Mouse (Mus musculus) embryo, embryonic 11.5 days (tissue): ENCODE results near the gene Slc39a11.

Experiments used
- DNase-seq: peaks from one replicate; pipeline ENCODE4 v3.0.0-alpha.2; 2012; ENCODE audit warnings: low read depth, low spot score

Gene Slc39a11

DNA sequence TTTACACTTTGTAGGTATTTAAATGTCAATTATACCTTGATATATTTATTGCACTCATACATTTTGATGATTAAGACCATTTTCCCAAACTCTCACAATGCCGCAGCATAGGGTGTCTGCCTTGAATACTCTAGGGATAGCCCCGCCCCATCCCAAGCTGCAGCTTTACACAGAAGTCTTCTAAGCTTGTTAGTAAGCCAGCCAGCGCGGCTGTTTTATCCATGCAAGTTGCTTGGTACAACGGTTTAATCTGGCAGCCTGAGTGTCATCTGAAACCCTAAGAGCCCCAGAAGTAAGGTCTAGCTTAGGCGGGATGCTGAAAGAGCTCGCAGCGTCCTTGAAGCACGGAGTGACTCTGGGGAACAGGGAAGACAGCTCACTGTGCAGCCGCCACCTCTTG lies 238.1 kb downstream of the Slc39a11 start:
- no peak for DNase-seq

DNA sequence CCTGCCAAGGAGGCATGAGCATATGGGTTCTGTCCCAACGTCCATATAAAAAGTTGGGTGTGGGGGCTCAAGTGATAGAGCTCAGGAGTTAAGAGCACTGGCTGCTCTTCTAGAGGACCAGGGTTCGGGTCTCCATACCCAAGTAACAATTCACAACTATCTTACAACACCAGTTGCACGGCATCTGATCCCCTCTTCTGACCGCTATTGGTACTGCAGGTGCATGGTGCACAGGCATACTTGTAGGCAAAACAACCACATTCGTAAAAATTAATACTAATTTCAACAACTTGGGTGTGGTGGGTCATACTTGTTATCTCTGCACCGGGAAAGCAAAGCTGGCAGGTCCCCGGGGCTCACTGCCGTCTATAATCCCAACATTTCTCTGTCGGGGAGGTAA lies 240.8 kb downstream of the Slc39a11 start:
- DNase-seq, result no peak

DNA sequence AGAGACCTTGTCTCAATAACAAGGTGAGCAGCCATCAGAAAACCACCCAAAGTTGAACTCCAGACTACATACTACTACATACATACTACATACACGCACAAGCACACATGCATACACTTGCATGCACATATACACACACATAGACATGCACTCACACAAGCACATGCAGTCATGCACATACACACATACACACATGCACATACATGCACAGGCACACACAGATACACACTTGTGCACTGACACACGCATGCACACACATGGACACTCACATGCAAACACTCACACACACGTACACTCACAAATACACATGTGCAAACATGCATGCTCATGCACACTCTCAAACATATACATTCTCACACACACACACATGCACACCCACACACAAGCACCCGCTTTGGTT lies 242.4 kb downstream of the Slc39a11 start:
- no peak for DNase-seq

DNA sequence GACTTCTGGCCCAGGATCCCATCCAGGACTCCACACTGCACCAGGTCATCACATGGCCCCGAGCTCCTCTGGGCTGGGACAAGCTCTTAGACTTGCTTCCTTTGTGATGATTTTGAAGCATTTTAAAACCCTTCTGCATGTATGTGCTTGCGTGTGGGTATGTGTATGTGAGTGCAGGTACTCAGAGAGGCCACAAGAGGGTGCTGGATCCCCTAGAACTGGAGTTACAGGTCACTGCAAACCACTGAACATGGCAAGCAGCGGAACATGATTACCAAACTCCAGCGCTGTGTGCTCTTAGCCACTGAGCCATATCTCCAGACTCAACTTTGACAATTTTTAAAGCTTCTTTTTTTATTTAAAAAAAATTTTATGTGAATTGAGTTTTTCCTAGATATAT lies 249.0 kb downstream of the Slc39a11 start:
- DNase-seq, result no peak

DNA sequence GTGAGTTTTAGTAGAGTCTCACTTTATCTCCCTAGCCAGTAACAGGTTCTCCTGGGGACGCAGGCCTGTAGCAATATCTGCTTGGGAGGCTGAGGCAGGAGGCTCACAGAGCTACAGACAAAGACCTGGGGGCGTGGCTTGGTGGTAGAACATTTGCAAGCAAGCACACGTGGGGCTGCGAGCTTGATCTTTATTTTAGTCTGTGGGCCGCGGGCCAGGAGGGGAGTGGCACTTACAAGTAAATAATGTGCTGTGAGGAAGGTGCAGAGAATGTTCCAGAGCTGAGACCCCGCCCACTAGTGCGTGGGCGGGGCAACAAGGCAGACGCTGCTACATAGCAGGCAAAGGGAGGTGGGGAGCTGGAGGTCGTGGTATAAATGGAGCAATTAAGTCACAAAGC lies 250.3 kb downstream of the Slc39a11 start:
- no peak for DNase-seq

DNA sequence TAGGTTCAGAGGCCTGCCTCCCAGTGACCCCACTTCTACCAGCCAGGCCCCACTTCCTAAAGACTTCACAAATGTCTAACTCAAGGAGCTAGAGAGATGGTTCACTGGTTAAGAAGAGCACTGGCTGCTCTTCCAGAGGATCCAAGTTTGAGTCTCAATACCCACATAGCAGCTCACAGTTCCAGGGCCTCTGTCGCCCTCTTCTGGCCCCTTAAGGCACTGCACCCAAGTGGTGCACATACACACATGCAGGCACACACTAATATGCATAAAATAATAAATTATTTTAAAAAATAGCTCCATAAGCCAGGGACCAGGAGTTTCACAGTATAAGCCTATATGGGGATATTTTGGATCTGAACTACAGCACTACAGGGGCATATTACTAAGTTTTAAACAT lies 252.5 kb downstream of the Slc39a11 start:
- no peak for DNase-seq

DNA sequence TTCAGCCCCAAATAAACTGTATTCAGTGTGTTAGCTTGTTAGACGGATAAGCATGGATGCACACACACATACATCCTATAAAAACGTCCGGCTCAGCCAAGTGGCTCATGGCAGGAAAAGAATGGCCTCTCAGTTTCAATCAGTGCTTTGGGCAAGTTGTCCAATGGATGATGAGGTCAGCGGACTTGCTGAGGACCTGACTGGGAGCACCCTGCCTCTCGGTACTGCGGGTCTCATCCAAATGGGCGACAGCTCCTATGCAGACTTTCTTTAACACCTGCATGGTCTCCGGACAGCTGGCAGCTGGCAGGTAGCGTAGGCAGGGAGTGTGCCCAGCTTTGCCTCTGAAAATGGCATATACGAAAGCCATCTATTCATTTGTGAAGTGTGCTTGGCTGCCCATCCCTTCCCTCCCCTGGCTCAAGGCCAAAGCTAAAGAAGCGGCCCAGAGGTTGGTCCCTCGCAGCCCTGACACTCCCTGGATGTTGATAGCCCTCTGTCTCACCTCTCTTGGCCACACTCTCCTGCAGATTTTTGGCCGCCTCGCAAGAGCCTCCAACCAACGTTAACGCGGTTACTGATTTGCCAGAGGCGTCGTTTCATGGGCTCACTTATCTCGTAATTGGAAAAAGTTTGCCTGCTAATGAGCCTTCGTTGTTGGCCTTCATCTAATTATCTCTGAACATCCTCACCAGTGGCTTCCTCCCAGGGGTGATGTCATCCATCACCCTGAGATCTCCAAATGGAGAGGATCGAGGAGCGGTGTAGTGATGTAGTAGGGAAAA lies 256.3 kb downstream of the Slc39a11 start:
- no peak for DNase-seq

DNA sequence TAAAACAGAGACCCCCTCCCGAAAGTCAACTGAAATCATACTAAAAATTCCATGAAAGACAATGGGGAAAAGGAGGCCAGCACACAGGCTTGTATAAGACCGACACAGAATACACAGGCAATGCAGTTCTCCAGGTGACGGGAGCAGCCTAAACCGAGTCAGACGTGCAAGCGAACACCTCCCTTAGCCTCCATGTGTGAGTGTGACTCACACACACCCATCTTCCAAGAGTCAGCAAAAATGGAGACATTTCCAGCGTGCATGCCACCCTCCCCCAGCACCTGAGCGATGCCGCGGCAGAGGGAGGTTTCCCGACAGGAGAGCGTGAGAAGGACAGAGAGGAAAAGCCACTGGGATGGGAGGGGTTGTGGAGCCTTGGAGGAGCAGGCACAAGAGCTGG lies 258.2 kb downstream of the Slc39a11 start:
- DNase-seq, result no peak

DNA sequence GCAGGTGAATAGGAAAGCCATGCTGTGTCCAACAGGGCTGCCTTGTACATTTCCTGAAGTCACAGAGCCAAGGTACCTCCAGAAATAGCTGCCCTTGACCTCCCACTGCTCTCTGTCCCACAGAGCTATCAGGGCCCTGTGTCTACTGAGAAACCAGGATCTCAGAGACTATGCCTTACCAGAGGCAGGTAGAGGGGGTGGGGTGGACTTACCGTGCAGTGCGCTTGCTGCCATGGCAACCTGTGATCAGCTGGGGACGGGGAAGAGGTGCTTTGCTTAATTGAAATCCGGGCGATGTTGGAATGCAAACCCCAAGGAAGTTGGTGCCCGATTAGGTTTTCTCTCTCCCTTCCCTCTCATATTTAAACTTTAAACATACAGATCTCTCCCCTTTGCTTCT lies 260.2 kb downstream of the Slc39a11 start:
- no peak for DNase-seq

DNA sequence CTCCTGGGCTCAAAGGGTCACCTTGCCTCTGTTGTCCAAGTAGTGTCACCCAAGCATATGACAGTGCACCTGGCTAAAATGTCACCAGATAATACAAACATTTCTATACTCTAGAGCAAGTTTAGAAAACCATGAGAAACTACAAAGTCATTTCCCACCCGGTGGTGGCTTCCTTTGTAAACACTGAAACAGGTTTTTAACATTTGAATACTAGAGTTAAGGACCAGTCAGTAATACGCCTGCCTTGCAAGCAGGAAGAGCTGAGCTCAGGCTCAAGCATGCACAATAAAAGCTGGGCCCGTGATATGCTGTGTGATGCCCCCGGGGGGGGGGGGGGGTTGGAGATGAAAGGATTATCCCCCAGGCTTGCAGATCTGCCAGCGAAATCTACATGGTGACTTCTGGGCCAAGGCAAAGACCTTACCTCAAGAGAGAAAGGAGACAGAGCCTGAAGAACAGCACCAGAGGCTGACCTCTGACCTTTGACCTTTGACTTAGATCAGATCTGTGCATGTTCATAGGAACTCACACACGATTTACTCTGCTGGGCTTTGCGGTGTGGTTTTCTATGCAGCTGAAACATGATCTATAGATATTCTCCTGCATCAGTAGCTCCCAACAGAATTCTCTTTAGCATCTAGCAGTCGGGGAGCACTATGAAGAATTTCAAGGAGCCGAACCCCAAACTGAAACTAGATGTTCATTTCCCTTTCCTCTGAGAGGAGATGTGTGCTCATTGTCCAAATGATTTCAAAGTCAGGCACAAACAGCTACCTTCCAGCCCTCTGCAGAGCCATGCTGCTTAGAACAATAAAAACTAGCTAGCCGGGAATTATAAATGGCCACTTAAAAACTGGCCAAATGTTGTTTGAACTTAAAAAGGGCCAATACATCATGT lies 267.0 kb downstream of the Slc39a11 start:
- peak; percentile 30 for DNase-seq

DNA sequence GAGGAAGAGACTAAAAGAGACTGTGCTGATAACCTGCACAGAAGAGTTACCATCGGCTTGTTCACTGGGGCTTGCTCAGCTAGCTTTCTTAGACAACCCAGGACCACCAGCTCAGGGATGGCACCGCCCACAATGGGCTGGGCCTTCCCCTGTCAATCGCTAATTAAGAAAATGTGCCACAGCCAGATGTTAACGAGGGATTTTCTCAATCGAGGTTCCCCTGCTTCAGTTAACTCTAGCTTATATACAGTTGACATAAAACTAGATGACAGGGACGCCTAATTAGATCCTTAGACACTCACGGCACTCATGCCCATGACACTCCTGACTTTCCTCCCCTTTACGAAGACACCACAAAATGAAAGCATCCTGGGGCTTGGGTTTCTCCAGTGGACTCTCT lies 268.3 kb downstream of the Slc39a11 start:
- DNase-seq, result no peak

DNA sequence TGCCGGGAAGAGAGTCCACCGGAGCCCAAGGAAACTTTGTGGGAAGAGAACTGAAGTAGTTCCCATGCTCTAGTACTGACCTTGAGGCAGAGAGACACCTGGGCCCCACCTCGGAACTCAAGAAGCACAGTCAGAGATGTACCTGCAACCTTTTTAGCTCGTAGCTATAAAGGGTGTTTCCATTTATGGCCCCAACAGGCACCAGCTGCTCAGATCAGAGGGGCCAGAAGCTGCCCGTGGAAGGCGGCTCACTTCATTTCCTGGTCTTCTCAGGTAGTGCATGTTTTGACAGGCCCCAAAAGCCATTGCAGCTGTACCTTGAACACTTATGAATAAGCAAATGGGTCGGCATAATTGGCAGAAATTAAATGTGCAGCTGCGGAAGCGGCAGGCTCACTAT lies 271.0 kb downstream of the Slc39a11 start:
- DNase-seq, result no peak

DNA sequence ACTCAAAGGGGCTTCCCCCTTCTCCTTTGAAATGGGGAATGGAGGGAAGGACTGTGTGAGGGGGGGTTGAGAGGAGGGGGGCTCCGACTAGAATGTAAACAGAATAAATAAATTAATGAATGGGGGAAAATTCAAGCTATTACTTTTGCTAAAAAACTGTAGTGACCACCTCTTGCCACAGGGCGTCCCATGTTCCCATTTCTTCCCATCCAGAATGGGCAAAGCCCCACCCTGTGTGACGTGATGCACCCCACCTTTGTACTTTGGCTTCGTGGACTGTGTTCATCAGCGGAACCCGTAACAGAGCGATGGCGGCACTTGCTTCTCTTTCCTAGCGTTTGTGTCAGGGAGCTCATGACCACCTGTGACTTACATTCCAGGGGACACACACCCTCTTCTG lies 273.8 kb downstream of the Slc39a11 start:
- DNase-seq, result no peak

DNA sequence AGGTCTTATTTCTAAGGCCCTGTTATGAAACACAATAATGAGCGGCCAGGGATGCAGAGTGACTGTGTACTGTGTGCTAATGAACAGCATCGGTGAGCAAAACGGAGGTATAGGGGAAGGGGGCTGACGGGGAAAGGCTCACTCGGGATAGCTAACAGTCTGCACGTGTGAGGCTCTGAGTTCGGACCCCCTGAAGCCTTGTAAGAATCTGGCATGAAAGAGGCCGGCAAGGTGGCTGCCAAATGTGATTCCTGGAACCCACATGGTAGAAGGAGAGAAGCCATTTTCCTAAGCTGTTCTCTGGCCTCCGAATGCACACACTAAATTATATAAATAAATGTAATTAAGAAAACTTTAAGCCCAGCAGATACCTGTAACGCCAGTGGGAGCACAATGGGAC lies 276.0 kb downstream of the Slc39a11 start:
- no peak for DNase-seq

DNA sequence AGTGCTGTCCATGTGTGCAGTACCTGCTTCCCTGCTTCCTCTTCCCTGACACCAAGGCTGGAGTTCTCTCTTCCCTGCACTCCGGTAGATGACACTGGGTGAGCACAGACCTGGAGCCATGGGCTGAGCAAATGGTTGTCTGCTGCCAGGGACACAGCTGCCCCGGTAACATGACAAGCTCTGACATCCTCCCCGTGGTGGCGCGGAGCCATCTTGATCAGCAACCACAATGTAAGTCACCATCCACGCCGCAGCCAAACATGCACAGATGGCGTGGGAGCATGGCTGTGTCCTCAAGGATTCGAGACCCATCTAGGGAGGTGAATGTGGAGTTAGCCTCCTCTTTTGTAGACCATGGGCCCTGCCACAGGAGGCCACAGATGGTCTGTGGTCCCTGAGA lies 276.5 kb downstream of the Slc39a11 start:
- DNase-seq, result no peak

DNA sequence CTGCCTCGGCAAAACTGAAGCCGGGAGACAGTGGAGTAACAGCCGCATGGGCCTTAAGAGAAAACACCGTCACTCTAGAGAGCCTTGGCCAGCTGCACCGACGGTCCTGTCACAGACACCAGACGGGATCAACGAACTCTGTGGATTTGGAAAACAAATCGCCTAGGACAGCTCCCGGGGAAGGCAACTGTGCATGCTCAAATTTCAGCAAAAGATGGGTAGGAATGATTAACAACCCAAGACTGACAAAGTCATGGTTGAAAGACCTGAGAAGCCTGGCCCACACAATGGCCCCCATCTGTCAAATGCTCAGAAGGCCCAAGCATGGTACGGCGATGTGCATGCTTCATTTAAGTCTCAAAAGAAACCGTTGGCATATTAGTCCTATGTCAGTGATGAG lies 281.8 kb downstream of the Slc39a11 start:
- DNase-seq, result no peak

DNA sequence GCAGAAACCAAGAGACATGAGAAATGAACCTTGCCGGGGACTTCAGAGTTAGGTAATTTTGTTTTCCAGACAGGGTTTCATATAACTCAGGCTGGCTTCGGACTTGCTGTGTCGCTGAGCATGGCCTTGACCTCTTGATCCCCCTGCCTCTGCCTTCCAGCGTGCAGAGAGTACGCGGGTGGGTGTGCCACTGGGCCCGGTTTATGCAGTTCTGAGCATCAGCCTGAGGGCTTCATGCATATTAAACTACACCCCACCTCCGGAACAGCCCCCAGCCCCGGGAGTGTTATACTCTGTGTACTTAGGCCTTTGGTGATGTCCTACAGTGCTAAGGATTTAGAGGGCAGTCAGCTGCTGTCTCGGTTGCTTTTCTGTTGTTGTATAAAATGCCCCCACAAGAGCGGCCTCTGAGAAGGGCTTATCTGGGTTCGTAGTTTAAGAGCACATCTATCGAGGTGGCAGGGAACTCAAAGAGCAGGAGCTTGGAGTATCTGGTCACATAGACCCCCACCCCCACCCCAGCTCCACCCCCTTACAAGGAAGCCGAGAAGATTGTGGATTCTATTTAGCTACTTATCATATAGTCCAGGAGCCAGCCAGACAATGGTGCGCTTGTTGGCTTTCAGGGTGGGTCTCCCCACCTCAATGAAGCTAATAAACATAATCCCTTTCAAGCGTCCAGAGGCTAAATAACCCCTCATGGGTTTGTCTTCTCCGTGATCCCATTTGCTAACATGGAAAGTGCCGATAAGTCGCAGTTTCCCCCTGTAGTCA lies 283.4 kb downstream of the Slc39a11 start:
- no peak for DNase-seq

DNA sequence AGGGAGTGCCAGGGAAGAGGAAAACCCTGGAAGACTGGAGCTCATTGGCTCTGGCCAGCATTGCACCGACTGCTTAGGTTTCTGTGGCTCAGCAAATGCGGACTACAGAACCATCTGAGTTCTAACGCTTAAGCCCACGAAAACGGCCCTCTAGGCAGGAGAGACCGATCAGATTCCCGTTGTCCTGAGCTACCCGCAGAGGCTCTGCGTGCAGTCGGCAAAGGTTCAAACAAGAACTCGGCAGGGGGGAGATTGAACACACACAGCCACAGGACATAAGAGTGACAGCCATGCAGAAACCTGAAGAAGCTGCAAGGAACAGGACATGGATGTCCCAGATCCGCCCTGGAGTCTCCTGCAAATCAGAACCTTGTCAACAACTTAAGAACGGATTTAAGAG lies 286.1 kb downstream of the Slc39a11 start:
- DNase-seq, result no peak

DNA sequence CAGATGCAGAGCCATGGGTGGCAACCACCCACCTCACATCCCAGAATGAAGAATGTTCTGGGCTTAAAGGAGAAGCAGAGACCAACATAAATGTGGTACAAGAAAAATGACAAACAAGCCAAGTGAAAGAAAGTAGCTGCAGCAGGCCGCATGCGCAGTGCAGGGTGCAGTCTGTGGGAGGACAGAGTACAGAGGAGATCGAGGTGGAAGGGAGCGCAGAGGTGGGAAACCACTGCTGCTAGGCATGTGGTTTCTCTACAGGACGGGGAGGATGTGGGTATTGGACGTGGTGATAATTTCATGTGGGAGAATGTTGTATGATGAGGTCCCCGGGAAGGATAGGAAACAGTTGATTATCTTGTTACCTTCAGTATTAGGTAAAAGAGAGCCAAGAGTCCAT lies 287.3 kb downstream of the Slc39a11 start:
- DNase-seq, result no peak

DNA sequence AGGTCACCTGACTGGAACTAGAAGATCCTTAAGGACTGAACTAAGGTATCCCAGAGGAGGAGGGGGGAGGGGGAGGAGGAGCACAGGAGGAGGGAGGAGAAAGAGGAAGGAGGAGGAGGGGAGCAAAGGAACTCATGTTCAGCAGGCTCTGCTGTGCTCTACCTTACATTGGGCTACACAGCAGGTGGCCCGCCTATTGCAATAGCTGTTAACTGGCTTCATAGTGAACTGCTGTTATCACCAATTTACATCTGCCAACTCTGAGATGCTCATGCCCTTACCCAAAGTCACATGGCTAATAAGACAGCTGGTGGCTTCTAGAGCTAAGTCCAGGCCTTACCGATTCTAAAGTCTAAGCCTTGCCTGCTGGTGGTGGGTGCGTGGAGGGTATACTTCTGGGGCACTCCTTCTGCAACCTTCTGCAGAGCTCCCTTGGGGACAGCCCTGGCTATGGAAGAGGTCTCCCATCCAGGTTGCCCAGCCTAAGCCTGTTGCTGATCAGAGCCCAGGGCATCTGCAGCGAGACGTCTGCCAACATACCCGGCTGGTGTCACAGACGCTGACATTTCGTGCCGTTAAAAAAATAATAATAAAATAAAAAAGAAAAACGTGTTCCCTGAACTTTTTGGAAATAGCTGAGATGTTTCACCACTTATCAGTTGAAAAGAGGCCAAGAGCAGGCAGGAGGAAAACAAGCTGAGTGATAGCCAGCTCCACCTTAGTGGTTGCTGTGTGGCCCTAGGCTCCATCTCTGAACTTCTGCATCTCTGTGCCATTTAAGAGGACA lies 289.6 kb downstream of the Slc39a11 start:
- no peak for DNase-seq

DNA sequence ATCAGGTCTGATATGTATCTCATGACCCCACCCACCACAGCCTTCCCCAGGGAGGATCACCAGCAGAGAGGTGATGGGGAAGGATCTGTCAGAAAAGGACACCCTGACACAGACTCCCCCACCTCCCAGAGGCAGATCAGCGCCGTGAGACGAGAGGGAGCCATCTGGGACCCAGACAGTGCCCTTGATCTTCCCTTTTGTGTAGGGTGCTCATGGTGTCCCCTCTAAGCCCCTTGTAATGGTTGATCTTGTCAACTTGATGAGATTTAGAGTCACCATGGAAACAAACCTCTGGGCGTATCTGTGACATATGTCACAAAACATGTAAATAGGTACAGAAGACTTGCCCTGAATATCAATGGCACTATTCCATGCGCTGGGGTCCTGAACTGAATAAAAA lies 293.9 kb downstream of the Slc39a11 start:
- no peak for DNase-seq
